Mouse (Mus musculus) erythroblast, embryonic 14.5 days (primary cell): ENCODE data around the gene Bcl9l.

ENCODE experiments used
- GATA1 ChIP-seq: IDR thresholded peaks from 2 replicates; pipeline ENCODE4 v1.6.1; 2012; ENCODE audit warnings: low read length, inconsistent platforms, mixed read lengths
- TAL1 ChIP-seq: IDR thresholded peaks from 3 replicates; pipeline ENCODE4 v1.6.1; 2012; ENCODE audit warnings: low read length, inconsistent platforms, mixed read lengths

GRCm38 (mm10) chr9:44485105-44485515 is 2.5 kb downstream of the Bcl9l start:
- TF ChIP-seq GATA1 (no peak), TAL1 (no peak)
